Mouse (Mus musculus) megakaryocyte, embryonic 14.5 days (primary cell): ENCODE results near the gene Smyd4.

ENCODE experiments used
- FLI1 ChIP-seq: IDR thresholded peaks from 2 replicates; pipeline ENCODE4 v1.6.1; 2012; ENCODE audit warnings: low read length, inconsistent platforms, mixed read lengths
- GATA1 ChIP-seq: IDR thresholded peaks from 3 replicates; pipeline ENCODE4 v1.6.1; 2012; ENCODE audit warnings: mixed read lengths, low read length, inconsistent platforms, borderline replicate concordance

- TF ChIP-seq GATA1 (no peak), FLI1 (no peak)
These were observed 74.0 kb downstream of the Smyd4 start, which contains the start of gene Serpinf1 for GRCm38 (mm10) chr11:75422013-75422792.
